Mouse (Mus musculus): ENCODE data around the gene Olfr902. TPM values are rescaled to one million over a fixed set of nuclear protein-coding genes. Genes with fewer than 3 reads are reported as not detected.

The Olfr902 gene
- not detected for total RNA-seq (2023)

GRCm38 (mm10) chr9:38447352-38447751, at the start of gene Olfr902:
TSS of gene Olfr902 (plus strand) at chr9:38447652.

DNA sequence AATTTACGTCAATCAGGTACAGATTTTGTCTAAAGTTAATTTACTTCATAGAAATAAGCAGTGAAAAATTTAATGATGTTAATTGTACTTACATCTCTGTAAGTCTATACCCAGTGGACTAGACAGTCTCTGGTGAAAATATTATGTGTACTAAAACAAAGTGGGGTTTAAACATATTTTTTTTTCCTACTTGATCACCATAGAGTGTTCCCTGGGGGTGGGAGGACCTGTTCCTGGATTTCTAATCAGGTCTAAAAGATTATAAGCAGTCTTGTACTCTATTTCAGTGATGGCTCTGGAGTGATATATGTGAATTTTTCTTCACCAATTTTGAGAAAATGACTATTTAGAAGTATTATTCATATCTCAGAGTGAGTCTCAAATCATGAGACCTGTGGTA, 46.1 kb upstream of the Olfr902 start, which contains the start of gene Olfr147:
TSS of gene Olfr147 (plus strand) at position 301 of the 400 bp plus-strand sequence.

DNA sequence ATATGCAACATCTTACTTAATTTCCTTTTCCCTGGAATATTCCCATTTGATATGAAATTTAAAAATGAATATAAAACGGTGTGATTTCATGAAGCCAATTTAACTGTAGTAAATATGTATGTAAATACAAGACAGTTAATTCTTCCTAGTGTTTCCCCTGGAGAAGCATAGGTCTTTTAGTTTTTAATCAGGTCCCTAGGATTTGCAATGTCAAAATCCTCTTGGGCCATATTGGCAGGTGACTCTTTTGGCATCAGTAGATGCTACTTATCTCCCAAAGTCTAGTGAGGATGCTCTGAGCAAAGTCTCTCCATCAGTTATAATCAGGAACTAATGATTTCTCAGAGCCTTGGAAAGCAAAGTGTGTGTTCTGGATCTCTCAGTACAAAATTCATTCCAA, 18.3 kb upstream of the Olfr902 start, which contains the start of gene Olfr901:
TSS of gene Olfr901 (plus strand) at position 301 of the 400 bp plus-strand sequence.

DNA sequence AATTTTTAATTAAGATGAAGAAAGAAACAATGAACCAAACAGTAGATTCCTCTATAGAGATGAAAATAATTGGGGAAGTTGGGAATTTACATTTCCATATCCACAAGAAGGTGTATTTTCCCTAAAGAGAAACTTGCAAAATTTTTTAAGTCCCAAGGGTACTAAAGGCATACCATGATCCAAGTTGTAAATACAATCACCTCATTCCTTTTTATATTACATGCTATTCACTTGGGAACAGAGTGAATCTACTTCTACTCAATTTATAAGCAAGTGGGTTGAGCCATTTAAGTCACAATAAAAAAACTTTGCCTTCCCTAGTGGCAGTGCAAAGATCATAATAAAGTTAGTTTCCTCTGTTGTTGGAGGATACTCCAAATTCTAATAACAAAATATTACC, 15.4 kb downstream of the Olfr902 start, which contains the start of gene Olfr904:
TSS of gene Olfr904 (plus strand) at position 301 of the 400 bp plus-strand sequence.

GRCm38 (mm10) chr9:38470807-38471206, 23.4 kb downstream of the Olfr902 start, which contains the start of gene Olfr905:
TSS of gene Olfr905 (plus strand) at chr9:38471107.

GRCm38 (mm10) chr9:38486785-38487184, 39.3 kb downstream of the Olfr902 start, which contains the start of gene Olfr906:
TSS of gene Olfr906 (plus strand) at chr9:38487085.

GRCm38 (mm10) chr9:38495501-38495900, 48.0 kb downstream of the Olfr902 start, which contains the start of gene Olfr907:
TSS of gene Olfr907 (plus strand) at chr9:38495801.

Other genes starting within 250 kb of the Olfr902 start
- gene Olfr893, start 239.3 kb upstream of the Olfr902 start, total RNA-seq (2023): not detected
- gene Olfr894, start 229.6 kb upstream of the Olfr902 start, total RNA-seq (2023): not detected
- not detected for gene Olfr143, start 194.9 kb upstream of the Olfr902 start, total RNA-seq (2023)
- gene Olfr895, start 179.8 kb upstream of the Olfr902 start, total RNA-seq (2023): not detected
- gene Olfr896-ps1, start 156.5 kb upstream of the Olfr902 start, total RNA-seq (2023): not detected
- gene Olfr25, start 118.6 kb upstream of the Olfr902 start, total RNA-seq (2023): not detected
- not detected for gene Olfr898, start 99.2 kb upstream of the Olfr902 start, total RNA-seq (2023)
- not detected for gene Olfr250, start 80.8 kb upstream of the Olfr902 start, total RNA-seq (2023)
- not detected for gene Olfr251, start 70.6 kb upstream of the Olfr902 start, total RNA-seq (2023)
- not detected for gene Olfr147, start 46.0 kb upstream of the Olfr902 start, total RNA-seq (2023)
- not detected for gene Olfr901, start 18.2 kb upstream of the Olfr902 start, total RNA-seq (2023)
- gene Olfr904, start 15.5 kb downstream of the Olfr902 start, total RNA-seq (2023): not detected
- gene Olfr905, start 23.5 kb downstream of the Olfr902 start, total RNA-seq (2023): 0.12 TPM
- gene Olfr906, start 39.4 kb downstream of the Olfr902 start, total RNA-seq (2023): not detected
- not detected for gene Olfr907, start 48.1 kb downstream of the Olfr902 start, total RNA-seq (2023)
- not detected for gene Olfr911-ps1, start 73.9 kb downstream of the Olfr902 start, total RNA-seq (2023)
- not detected for gene Olfr910, start 90.2 kb downstream of the Olfr902 start, total RNA-seq (2023)
- not detected for gene Olfr912, start 132.5 kb downstream of the Olfr902 start, total RNA-seq (2023)
- not detected for gene Olfr913, start 145.1 kb downstream of the Olfr902 start, total RNA-seq (2023)
- gene Olfr914, start 157.4 kb downstream of the Olfr902 start, total RNA-seq (2023): not detected
- not detected for gene Olfr916, start 212.2 kb downstream of the Olfr902 start, total RNA-seq (2023)
- not detected for gene Olfr917, start 218.2 kb downstream of the Olfr902 start, total RNA-seq (2023)
- not detected for gene Olfr918, start 226.9 kb downstream of the Olfr902 start, total RNA-seq (2023)

Data from CD8-positive naive resting alpha-beta T cell, adult 57 days (primary cell).